Mouse (Mus musculus) liver, adult 2 months (tissue): Measurements from ENCODE around the gene Wipf3. TPM values are rescaled to one million over a fixed set of nuclear protein-coding genes. Genes with fewer than 3 reads are reported as not detected.

Experiments used
- DNase-seq: peaks from one replicate; pipeline ENCODE4 v3.0.0-alpha.2; 2011; ENCODE audit warnings: low read depth, low spot score; ENCODE audit errors: extremely low read depth
- H3K27ac ChIP-seq: fragments of 200-500 bp; replicated peaks from 2 replicates; pipeline ENCODE4 v1.5.1; 2012; ENCODE audit warnings: low read depth, mild to moderate bottlenecking, control low read depth, inconsistent platforms, low read length; ENCODE audit not compliant: insufficient read depth
- H3K27me3 ChIP-seq: fragments of 200-500 bp; 2 replicates; pipeline ENCODE4 v1.6.1; 2012; ENCODE audit warnings: mild to moderate bottlenecking, moderate library complexity, low read length, inconsistent platforms; ENCODE audit not compliant: control insufficient read depth, insufficient read depth
- H3K36me3 ChIP-seq: fragments of 200-500 bp; 2 replicates; pipeline ENCODE4 v1.6.1; 2012; ENCODE audit warnings: low read length, inconsistent platforms; ENCODE audit not compliant: control insufficient read depth, insufficient read depth
- H3K4me1 ChIP-seq: fragments of 200-500 bp; 2 replicates; pipeline ENCODE4 v1.6.1; 2011; ENCODE audit warnings: low read length; ENCODE audit not compliant: control insufficient read depth, insufficient read depth
- H3K4me3 ChIP-seq: fragments of 200-500 bp; 2 replicates; pipeline ENCODE4 v1.5.1; 2011; ENCODE audit warnings: low read depth, mild to moderate bottlenecking, control low read depth, low read length, moderate library complexity; ENCODE audit not compliant: insufficient read depth
- H3K79me2 ChIP-seq: fragments of 200-500 bp; 2 replicates; pipeline ENCODE4 v1.6.1; 2012; ENCODE audit warnings: inconsistent platforms, mild to moderate bottlenecking, low read length, moderate library complexity; ENCODE audit not compliant: control insufficient read depth, insufficient read depth
- H3K9ac ChIP-seq: fragments of 200-500 bp; 2 replicates; pipeline ENCODE4 v1.6.1; 2012; ENCODE audit warnings: low read depth, mild to moderate bottlenecking, control low read depth, inconsistent platforms, low read length
- CTCF ChIP-seq: fragments of 200-500 bp; IDR thresholded peaks from 2 replicates; pipeline ENCODE4 v1.5.1; 2011; ENCODE audit warnings: low read depth, low read length, control low read depth
- POLR2A ChIP-seq: fragments of 200-500 bp; IDR thresholded peaks from 2 replicates; pipeline ENCODE4 v1.6.1; 2011; ENCODE audit warnings: low read length, control low read depth; ENCODE audit not compliant: insufficient read depth; ENCODE audit errors: extremely low read depth
- WGBS: fragments of 180-500 bp; shearing (Covaris S2); methylation state at CpG from one replicate; pipeline ENCODE4 v1.1.7; 2018; 5-methylcytosine and 5-hydroxymethylcytosine counted together
- polyA plus RNA-seq: library from polyadenylated mRNA; depleted of rRNA; stranded (reverse); fragments of >200 nt; gene quantifications from 2 replicates; pipeline ENCODE4 v1.2.3, GENCODE M21; 2012
- total RNA-seq: library from RNA; depleted of rRNA; stranded (reverse); fragments of >200 nt; gene quantifications from 2 replicates; pipeline ENCODE4 v1.2.3, GENCODE M21; 2014

The Wipf3 gene
- total and polyA plus RNA-seq, 2 experiments = 2.0 to 6.4 TPM

DNA sequence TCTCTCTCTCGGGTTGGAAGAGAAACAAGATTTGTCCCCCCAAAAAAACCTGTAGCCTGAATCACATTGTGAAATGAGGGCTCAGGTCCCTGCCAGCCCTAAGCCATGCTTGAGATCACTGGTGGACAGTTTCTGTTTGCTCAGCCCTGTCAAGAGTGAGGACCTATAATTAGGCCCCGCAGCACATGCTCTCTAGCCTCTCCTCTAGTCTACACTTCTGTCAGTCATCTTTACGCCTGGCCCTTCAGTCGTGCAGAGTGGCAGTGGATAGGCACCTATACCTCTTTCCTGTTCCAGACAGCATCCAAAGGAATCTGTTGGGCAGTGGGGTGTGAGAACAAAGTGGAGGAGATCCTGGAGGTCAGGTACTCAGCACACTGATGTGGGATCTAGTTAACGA, 78.4 kb downstream of the Wipf3 start:
- no peaks in the 10 kb centered on the region for H3K36me3 ChIP-seq
- DNase-seq = no peak
- peaks cover 5% of the 10 kb centered on the region for H3K4me1 ChIP-seq
- no peak overlapping the region for H3K27ac ChIP-seq
- H3K79me2 ChIP-seq = no peaks in the 10 kb centered on the region
- TF ChIP-seq CTCF (no peak), POLR2A (no peak)
- no peak overlapping the region for H3K9ac ChIP-seq
- no peaks in the 10 kb centered on the region for H3K27me3 ChIP-seq
- 67% methylated on average over 5 of the region's 5 CpGs for WGBS
- no peak overlapping the region for H3K4me3 ChIP-seq

DNA sequence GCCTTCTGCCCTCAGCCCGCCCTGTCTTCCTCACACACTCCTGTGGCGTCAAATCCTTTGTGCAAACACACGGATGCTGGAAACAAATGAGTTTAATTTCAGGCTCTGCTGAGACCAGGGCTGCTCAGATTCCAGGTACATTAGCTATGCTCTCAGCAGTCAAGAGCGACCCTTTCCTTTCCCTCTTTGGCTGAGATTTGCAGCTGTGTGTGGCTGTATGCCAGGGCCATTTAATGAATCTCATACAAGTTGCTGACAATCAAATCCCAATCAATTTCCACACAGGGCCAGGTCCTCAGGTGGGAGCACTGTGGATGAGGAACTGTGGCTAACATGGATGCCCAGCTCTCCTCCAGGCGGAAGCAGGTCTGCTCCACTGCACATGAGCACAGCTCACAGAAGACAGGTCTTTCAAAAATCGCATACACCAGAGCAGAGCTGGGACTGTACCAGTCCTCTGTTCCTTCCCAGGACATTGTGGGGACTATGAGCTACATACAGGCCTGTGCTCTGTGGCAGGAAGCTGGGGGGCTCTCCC, 78.9 kb downstream of the Wipf3 start:
- Histone ChIP-seq H3K27me3 (no peaks in the 10 kb centered on the region), H3K36me3 (no peaks in the 10 kb centered on the region), H3K27ac (no peak overlapping the region), H3K4me1 (0 out of 2 replicates have a peak, but pooled peaks cover 1% of the 10 kb centered on the region), H3K79me2 (no peaks in the 10 kb centered on the region), H3K4me3 (no peak overlapping the region), H3K9ac (no peak overlapping the region)
- TF ChIP-seq POLR2A = no peak
- no peak for TF ChIP-seq CTCF
- no peak for DNase-seq
- 76% methylated on average over 6 of the region's 6 CpGs for WGBS

GRCm38 (mm10) chr6:54509264-54509663, 79.9 kb downstream of the Wipf3 start:
- Histone ChIP-seq H3K79me2 (no peaks in the 10 kb centered on the region), H3K27me3 (no peaks in the 10 kb centered on the region), H3K4me3 (no peak overlapping the region), H3K27ac (no peak overlapping the region), H3K4me1 (no peaks in the 10 kb centered on the region), H3K9ac (no peak overlapping the region), H3K36me3 (no peaks in the 10 kb centered on the region)
- TF ChIP-seq POLR2A (no peak), CTCF (no peak)
- no peak for DNase-seq
- WGBS = 86% methylated on average over 13 of the region's 13 CpGs

GRCm38 (mm10) chr6:54512256-54512655, 82.9 kb downstream of the Wipf3 start:
- H3K27ac ChIP-seq = no peak overlapping the region
- no peak overlapping the region for H3K4me3 ChIP-seq
- no peak overlapping the region for H3K9ac ChIP-seq
- no peaks in the 10 kb centered on the region for H3K36me3 ChIP-seq
- WGBS = 68% methylated on average over 2 of the region's 2 CpGs
- H3K79me2 ChIP-seq = no peaks in the 10 kb centered on the region
- no peak for DNase-seq
- H3K4me1 ChIP-seq = no peaks in the 10 kb centered on the region
- no peak for TF ChIP-seq CTCF
- TF ChIP-seq POLR2A = no peak
- no peaks in the 10 kb centered on the region; the same call in 1 of the 2 replicates for H3K27me3 ChIP-seq

DNA sequence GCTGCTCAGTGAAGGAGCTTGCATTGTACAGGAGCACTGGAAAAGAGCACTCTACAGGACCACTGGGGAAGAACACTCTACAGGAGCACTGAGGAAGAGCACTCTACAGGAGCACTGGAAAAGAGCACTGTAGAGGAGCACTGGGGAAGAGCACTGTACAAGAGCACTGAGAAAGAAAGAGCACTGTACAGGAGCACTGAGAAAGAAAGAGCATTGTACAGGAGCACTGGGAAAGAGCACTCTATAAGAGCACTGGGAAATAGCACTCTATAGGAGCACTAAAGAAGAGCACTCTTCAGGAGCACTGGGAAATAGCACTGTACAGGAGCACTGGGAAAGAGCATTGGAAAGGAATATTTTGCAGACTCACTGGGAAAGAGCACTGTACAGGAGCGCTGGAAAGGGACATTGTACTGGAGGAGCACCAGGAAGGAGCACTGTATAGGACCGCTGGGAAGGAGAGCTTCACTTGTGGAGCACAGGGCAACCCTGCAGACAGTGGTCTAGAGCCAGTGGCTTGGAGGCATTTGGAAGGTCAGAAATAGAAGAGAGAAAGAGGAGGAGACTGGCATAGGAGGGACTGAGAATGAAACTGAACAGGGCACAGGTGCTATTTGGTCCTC, 87.2 kb downstream of the Wipf3 start:
- no peaks in the 10 kb centered on the region for H3K79me2 ChIP-seq
- no peaks in the 10 kb centered on the region for H3K36me3 ChIP-seq
- no peaks in the 10 kb centered on the region for H3K4me1 ChIP-seq
- WGBS = 83% methylated on average over 2 of the region's 2 CpGs
- no peak overlapping the region for H3K4me3 ChIP-seq
- H3K27ac ChIP-seq = no peak overlapping the region
- no peak for TF ChIP-seq CTCF
- no peak for TF ChIP-seq POLR2A
- no peaks in the 10 kb centered on the region; the same call in 1 of the 2 replicates for H3K27me3 ChIP-seq
- no peak for DNase-seq
- H3K9ac ChIP-seq = no peak overlapping the region

DNA sequence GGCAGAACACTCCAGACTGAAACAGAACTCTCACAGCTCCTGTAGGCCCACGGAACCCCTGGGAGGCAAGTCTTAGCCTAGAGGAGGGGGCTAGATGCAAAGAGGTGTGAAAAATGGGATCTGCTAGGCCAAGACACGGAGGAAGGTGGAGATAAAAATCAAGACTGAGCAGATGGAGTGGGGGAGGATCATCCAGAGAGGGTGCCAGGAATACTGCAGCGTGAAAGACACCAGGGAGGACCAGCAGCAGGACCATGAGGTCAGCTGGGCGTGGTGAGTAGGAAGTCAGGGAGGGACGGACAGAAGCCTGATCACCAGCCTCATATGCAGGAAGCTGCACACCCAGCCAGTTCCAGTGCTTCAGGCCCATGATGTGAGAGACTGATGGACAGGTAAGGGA, 89.4 kb downstream of the Wipf3 start:
- no peak for DNase-seq
- H3K9ac ChIP-seq = no peak overlapping the region
- no peak overlapping the region for H3K4me3 ChIP-seq
- no peaks in the 10 kb centered on the region; the same call in 1 of the 2 replicates for H3K27me3 ChIP-seq
- 66% methylated on average over 5 of the region's 5 CpGs for WGBS
- H3K36me3 ChIP-seq = no peaks in the 10 kb centered on the region
- H3K27ac ChIP-seq = no peak overlapping the region
- TF ChIP-seq POLR2A (no peak), CTCF (no peak)
- no peaks in the 10 kb centered on the region for H3K79me2 ChIP-seq
- H3K4me1 ChIP-seq = no peaks in the 10 kb centered on the region
